Mouse (Mus musculus) hindbrain, embryonic 16.5 days (tissue): ENCODE data around the gene Ubn1. TPM values are rescaled to one million over a fixed set of nuclear protein-coding genes. Genes with fewer than 3 reads are reported as not detected.

Experiments used
- ATAC-seq: fragments of 200-750 bp; cut with Nextera tagmentation; 2 replicates; pipeline ENCODE4 v1.8.0; 2017; ENCODE audit warnings: moderate TSS enrichment, moderate library complexity
- H3K27ac ChIP-seq: fragments of 300-500 bp; sonication (generic); 2 replicates; pipeline ENCODE4 v1.5.1; 2014; ENCODE audit warnings: low read depth, mild to moderate bottlenecking, control low read depth, low read length, moderate library complexity
- H3K27me3 ChIP-seq: fragments of 300-500 bp; sonication (generic); replicated peaks from 2 replicates; pipeline ENCODE4 v1.6.1; 2014; ENCODE audit warnings: low read length; ENCODE audit not compliant: control insufficient read depth, insufficient read depth
- H3K36me3 ChIP-seq: fragments of 300-500 bp; sonication (generic); 2 replicates; pipeline ENCODE4 v1.6.1; 2014; ENCODE audit warnings: mild to moderate bottlenecking, low read length, moderate library complexity, mixed read lengths; ENCODE audit not compliant: control insufficient read depth, insufficient read depth
- H3K4me1 ChIP-seq: fragments of 300-500 bp; sonication (generic); 2 replicates; pipeline ENCODE4 v1.6.1; 2014; ENCODE audit warnings: low read depth, low read length; ENCODE audit not compliant: control insufficient read depth, insufficient read depth
- H3K4me2 ChIP-seq: fragments of 300-500 bp; sonication (generic); 2 replicates; pipeline ENCODE4 v1.6.1; 2014; ENCODE audit warnings: mild to moderate bottlenecking, low read length, control low read depth, moderate library complexity
- H3K4me3 ChIP-seq: fragments of 300-500 bp; sonication (generic); 2 replicates; pipeline ENCODE4 v1.5.1; 2014; ENCODE audit warnings: mild to moderate bottlenecking, low read length, control low read depth, moderate library complexity
- H3K9ac ChIP-seq: fragments of 300-500 bp; sonication (generic); 2 replicates; pipeline ENCODE4 v1.6.1; 2014; ENCODE audit warnings: low read depth, mild to moderate bottlenecking, control low read depth, low read length, moderate library complexity
- H3K9me3 ChIP-seq: fragments of 300-500 bp; sonication (generic); 2 replicates; pipeline ENCODE4 v1.6.1; 2014; ENCODE audit warnings: mild to moderate bottlenecking, low read length, moderate library complexity; ENCODE audit not compliant: control insufficient read depth
- WGBS: fragments of 180-500 bp; shearing (Covaris S2); extraction: QIAGEN DNeasy Blood & Tissue Kit; methylation state at CpG from one replicate; pipeline ENCODE4 v1.1.7; 2014; 5-methylcytosine and 5-hydroxymethylcytosine counted together
- polyA plus RNA-seq: library from polyadenylated mRNA; unstranded; fragments of >200 nt; fragmentation: Nextera tagmentation; extraction: Ambion mirVana; gene quantifications from 2 replicates; pipeline ENCODE4 v1.2.1, GENCODE M21; 2015

The Ubn1 gene
- polyA plus RNA-seq: 9.0 and 10.4 TPM in 2 replicates

DNA sequence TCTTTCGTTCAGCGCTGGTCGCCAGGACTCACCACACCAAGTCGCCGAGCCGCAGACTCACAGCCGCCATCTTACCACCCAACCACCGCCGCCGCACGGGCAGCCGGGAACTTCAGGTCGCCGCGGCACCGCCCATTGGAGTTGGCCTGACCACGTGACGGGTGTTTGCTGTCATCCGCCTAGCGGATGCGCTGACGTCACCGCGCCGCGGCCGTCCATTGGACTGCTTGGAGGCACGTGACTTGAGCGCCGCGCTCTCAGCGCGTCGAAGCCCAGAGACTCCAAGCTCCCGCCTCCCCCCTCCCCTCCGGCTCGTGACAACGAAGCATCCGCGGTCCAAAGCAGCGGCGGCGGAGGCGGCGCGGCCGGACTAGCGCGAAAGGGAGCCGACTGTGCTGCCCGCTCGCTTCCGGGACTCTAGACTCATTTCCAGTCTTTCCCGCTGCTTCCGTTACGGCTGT, at the start of gene Ubn1, which contains the start of gene Glyr1:
Ubn1 (plus strand) TSS at position 284 of the 461 bp plus-strand sequence.
Glyr1 (minus strand) TSS at position 90 of the 461 bp plus-strand sequence.
- Histone ChIP-seq H3K9ac (peak within 1 kb of the TSS; percentile 81), H3K4me3 (peak within 1 kb of the TSS; percentile 94), H3K36me3 (peaks cover 11% of the 10 kb centered on the region), H3K9me3 (no peaks in the 10 kb centered on the region), H3K4me2 (peak within 1 kb of the TSS; percentile 89), H3K27ac (peak within 1 kb of the TSS; percentile 91), H3K27me3 (no peaks in the 10 kb centered on the region), H3K4me1 (peaks cover 26% of the 10 kb centered on the region)
- 0% methylated on average over 51 of the region's 56 CpGs for WGBS
- ATAC-seq: peak; percentile 100

DNA sequence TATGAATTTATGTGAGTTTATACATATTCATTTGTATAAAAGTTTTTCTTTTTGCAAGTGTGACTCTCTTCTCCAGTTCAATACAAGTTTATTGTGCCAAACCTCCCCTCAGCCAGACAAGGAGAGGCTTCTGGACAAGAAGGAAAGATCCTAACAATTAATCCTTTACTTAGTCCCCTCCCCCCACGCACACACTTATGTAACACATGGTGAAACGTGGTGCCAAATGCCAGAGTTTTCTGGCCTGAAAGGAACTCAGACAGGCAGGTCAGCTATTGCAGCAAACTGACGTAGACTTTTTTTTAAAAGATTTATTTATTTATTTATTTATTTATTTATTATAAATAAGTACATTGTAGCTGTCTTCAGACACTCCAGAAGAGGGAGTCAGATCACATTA, 49.2 kb upstream of the Ubn1 start:
- H3K4me3 ChIP-seq: no peak overlapping the region
- H3K36me3 ChIP-seq: no peaks in the 10 kb centered on the region
- no peaks in the 10 kb centered on the region for H3K9me3 ChIP-seq
- no peak overlapping the region for H3K9ac ChIP-seq
- no peak for ATAC-seq
- no peaks in the 10 kb centered on the region for H3K27me3 ChIP-seq
- 82% methylated on average over 3 of the region's 3 CpGs for WGBS
- H3K4me2 ChIP-seq: no peak overlapping the region
- no peaks in the 10 kb centered on the region for H3K4me1 ChIP-seq
- no peak overlapping the region for H3K27ac ChIP-seq

DNA sequence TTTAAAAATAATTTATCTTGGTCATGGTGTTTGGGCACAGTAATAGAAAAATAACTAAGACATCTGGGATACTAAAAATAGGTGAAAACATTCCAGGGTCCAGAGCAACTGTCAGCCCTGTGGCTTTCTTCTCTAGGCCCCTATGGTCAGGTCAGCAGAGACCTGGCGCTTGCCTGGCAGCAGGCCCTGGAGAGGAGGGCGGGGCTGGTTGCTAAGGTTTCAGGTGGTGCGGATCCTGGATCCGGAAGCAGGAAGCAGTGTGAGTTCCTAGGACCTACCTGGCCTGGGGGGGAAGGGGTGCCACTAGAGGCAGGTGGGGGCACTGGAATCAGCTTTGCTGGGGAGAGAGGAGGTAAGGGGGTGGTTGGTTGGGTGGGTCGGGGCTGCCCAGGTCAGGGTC, 42.8 kb upstream of the Ubn1 start, which contains the start of gene Smim22:
Smim22 (plus strand) TSS at position 222 of the 400 bp plus-strand sequence.
- Histone ChIP-seq H3K27me3 (no peaks in the 10 kb centered on the region), H3K36me3 (no peaks in the 10 kb centered on the region), H3K4me3 (no peak within 1 kb of the TSS), H3K4me2 (no peak within 1 kb of the TSS), H3K9me3 (no peaks in the 10 kb centered on the region), H3K9ac (no peak within 1 kb of the TSS), H3K4me1 (peaks cover 3% of the 10 kb centered on the region), H3K27ac (no peak within 1 kb of the TSS)
- ATAC-seq: no peak
- WGBS: 59% methylated on average over 5 of the region's 5 CpGs

DNA sequence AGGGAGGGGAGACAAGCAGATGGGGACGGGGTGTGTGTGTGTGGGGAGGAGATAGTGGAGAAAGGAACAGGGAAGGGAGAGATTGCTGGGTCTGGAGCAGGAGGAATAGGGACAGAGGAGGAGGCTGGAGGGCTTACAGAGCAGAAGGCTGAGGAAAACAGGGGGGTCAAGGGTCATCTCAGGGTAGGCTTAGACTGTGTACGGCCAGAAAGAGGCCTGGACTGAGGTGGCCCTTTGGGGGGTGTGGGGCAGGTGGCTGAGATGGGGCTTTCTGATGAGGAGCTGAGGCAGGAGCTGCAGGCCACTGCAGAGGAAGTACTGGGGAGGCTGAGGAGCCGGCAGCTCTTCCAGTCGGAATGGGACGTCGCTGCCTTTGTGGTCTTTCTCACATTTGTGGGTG, 42.4 kb upstream of the Ubn1 start:
- Histone ChIP-seq H3K9me3 (no peaks in the 10 kb centered on the region), H3K4me2 (no peak overlapping the region), H3K27me3 (no peaks in the 10 kb centered on the region), H3K27ac (no peak overlapping the region), H3K4me1 (peaks cover 8% of the 10 kb centered on the region), H3K36me3 (no peaks in the 10 kb centered on the region), H3K4me3 (no peak overlapping the region), H3K9ac (no peak overlapping the region)
- no peak for ATAC-seq
- WGBS: 45% methylated on average over 6 of the region's 6 CpGs

DNA sequence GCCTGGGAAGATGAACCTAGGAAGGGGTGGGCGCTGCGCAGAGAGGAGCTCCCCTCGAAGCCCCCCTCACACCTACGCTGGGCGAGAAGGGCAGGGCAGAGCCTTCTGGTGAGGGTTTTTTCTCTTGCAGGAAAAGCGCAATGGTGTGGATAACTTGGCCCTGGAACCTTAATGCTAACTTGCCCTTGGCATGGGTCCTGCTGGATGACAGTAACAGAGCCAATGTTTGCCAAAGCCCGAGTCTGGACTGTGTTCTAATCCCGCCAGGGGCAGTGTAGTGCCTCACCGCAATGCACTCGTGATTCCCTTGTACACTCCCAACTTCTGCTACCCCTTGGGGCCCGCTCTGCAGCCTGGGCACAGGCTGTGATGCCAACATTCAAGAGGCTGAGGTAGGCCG, 41.8 kb upstream of the Ubn1 start:
- Histone ChIP-seq H3K27ac (no peak overlapping the region), H3K4me2 (no peak overlapping the region), H3K9me3 (no peaks in the 10 kb centered on the region), H3K36me3 (no peaks in the 10 kb centered on the region), H3K4me1 (peaks cover 11% of the 10 kb centered on the region), H3K9ac (no peak overlapping the region), H3K27me3 (no peaks in the 10 kb centered on the region), H3K4me3 (no peak overlapping the region)
- 86% methylated on average over 12 of the region's 12 CpGs for WGBS
- ATAC-seq: no peak

DNA sequence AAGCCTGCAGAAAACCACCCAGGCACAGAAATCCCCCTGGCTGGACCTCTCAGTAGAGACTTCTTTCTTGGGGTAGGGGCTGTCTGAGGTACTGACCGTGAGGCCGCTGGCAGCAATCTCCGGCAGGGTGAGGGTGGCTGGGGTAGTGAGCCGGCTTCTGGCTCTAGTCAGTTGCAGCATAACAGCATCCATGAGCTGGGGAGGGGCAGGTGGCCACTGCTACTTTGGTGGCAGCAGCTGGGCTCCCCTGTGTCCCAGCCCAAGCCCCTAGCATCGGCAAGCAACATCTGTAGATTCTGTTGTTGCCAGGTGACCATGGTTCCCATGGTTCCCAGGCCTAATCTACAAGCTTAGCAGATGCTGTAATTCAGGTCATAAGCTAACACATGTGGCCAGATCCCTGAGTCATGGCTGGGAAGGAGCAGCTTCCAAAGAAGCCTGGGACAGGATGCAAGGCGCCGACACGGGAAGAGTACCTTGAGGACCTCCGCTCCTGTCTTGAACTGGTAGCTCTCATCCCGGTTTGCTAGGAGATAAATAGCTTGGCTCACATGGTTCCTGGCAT, 39.4 kb upstream of the Ubn1 start:
- Histone ChIP-seq H3K4me3 (no peak overlapping the region), H3K27me3 (no peaks in the 10 kb centered on the region), H3K36me3 (peaks cover 9% of the 10 kb centered on the region), H3K27ac (no peak overlapping the region), H3K9me3 (no peaks in the 10 kb centered on the region), H3K9ac (no peak overlapping the region), H3K4me1 (peaks cover 11% of the 10 kb centered on the region), H3K4me2 (no peak overlapping the region)
- no peak for ATAC-seq
- WGBS: 88% methylated on average over 10 of the region's 10 CpGs

DNA sequence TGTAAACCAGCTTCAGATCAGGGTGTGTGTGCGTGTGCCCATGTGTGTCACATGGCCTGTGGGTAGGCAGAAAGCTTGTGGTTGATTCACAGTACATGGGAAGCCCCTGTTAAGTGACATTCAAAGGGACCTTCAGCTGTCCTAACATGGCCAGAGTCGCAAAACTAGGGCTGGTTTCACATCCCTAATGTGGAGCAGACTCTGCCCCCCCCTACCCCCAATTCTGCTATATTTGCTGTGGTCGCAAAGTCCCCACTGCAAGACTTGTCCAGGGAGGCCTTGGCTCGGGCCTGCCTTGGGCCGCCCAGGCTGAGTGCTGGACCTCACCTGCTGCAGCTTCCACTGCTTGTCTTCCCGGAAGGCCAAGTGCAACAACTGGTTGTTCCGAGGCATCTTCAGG, 38.6 kb upstream of the Ubn1 start:
- no peak overlapping the region for H3K27ac ChIP-seq
- peaks cover 16% of the 10 kb centered on the region for H3K36me3 ChIP-seq
- 95% methylated on average over 7 of the region's 7 CpGs for WGBS
- H3K4me2 ChIP-seq: no peak overlapping the region
- H3K9me3 ChIP-seq: no peaks in the 10 kb centered on the region
- no peak overlapping the region for H3K4me3 ChIP-seq
- H3K4me1 ChIP-seq: peaks cover 11% of the 10 kb centered on the region
- no peak for ATAC-seq
- no peaks in the 10 kb centered on the region for H3K27me3 ChIP-seq
- H3K9ac ChIP-seq: no peak overlapping the region

DNA sequence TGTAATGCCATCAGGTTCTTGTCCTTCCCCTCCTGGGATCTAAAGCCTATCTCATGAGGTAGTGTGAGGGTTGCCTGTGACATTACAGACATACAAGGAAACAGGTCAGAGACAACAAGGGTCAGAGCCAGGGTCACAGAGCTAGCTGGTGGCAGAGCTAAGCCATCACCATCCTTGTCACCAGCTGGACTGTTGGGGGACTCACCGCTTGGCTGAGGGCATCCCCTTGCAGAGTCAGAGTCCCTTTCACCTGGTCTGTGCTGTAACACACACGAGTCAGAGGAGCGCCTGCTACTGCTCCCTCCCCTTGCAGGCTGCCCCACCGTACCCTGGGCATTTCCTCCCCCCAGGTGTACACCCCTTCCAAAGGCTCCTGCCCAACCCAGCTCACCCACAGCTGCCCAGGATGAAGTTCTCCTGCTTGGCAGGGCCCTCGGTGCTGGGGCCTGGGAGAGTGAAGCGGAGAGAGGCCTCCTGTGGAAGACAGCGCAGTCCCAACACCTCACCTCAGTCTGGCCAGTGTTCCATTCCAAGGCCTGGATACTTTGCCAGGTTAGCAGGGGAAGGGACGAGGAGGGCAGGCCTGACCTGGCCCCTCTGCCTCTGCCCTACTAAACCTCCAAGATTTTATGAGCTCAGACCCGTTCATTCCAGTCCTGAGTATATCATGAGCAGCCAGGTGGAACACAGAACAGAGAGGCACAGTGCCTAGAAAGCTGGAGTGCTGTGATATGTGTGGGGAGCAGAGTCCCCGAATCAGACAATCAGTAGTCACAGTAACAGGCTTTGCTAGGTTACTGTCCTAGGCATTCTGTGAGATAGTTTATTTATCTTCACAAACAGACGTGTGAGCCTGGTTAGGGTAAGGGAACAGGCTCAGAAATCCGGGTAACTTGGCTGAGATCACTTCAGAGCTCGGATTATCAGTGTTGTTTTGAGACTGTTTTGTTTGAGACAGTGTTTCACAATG, 37.5 kb upstream of the Ubn1 start:
- H3K9me3 ChIP-seq: no peaks in the 10 kb centered on the region
- H3K27me3 ChIP-seq: no peaks in the 10 kb centered on the region
- peak overlapping the region; percentile 88 for H3K27ac ChIP-seq
- peak overlapping the region; percentile 77 for H3K4me3 ChIP-seq
- H3K36me3 ChIP-seq: peaks cover 19% of the 10 kb centered on the region
- H3K4me1 ChIP-seq: peaks cover 11% of the 10 kb centered on the region
- no peak for ATAC-seq
- peak overlapping the region; percentile 82 for H3K9ac ChIP-seq
- WGBS: 46% methylated on average over 13 of the region's 13 CpGs
- peak overlapping the region; percentile 74 for H3K4me2 ChIP-seq
